Mouse (Mus musculus) activated CD4-positive, CD25-positive, alpha-beta regulatory T cell, adult 9 weeks (primary cell): ENCODE data around the gene Il11ra2. TPM values are rescaled to one million over a fixed set of nuclear protein-coding genes. Genes with fewer than 3 reads are reported as not detected.

Experiments
- polyA plus RNA-seq: library from polyadenylated mRNA; unstranded; fragments of 100-300 nt; shearing (Covaris generic); gene quantifications from one replicate; pipeline ENCODE4 v1.2.1, GENCODE M21; 2017

The Il11ra2 gene
- polyA plus RNA-seq, result not detected

GRCm38 (mm10) chr4:42661793-42662192 is at the start of gene Il11ra2:
TSS of gene Il11ra2 (minus strand) at chr4:42661893.

DNA sequence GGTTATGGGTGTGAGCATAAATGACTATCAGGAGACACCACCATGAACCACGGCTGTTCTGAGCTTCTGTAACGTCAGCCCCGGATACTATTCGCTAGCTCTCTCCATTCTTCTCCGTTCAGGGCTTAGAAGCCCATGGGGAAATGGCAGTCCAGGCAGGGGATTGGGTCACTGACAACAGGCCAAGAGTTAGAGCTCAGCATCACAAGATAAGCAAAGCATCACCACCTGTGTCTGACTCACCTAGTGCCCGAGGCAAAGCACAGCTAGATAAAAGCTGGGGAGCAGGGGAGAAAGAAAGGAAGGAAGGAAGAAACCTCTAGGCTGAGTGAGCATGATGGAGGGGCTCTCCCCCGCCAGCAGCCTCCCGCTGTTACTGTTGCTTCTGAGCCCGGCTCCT is 6.7 kb downstream of the Il11ra2 start, which contains the start of gene Ccl27b:
Gene Ccl27b (plus strand): TSS at position 301 of the 400 bp plus-strand sequence.

GRCm38 (mm10) chr4:42629419-42629818 is 32.3 kb downstream of the Il11ra2 start, which contains the start of gene Gm2564:
TSS of gene Gm2564 (plus strand) at chr4:42629719.

DNA sequence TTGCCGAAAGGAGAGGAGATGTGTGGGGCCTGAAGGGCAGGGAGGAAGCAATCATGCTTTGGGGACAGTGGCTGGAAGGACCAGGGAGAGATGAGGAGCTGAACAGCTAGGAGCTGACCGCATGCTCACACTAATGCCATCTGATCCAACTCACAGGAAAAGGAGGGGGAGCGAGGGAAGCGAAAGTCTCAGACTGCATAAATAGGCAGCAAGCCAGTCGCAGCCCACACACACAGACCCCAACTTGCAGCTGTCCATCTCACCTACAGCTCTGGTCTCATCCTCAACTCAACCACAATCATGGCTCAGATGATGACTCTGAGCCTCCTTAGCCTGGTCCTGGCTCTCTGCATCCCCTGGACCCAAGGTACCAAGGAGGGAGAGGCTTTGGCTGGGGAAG is 49.8 kb downstream of the Il11ra2 start, which contains the start of gene Gm10591:
Gene Gm10591 (plus strand): TSS at position 301 of the 400 bp plus-strand sequence.

Other genes starting within 250 kb of the Il11ra2 start
- not detected for gene Gm21586, start 222.5 kb downstream of the Il11ra2 start, polyA plus RNA-seq
- gene Gm2163, start 195.1 kb downstream of the Il11ra2 start, polyA plus RNA-seq, result not detected
- gene Fam205a2, start 133.7 kb downstream of the Il11ra2 start, polyA plus RNA-seq, result not detected
- gene Gm10591, start 49.7 kb downstream of the Il11ra2 start, polyA plus RNA-seq, result not detected
- gene Gm2564, start 32.2 kb downstream of the Il11ra2 start, polyA plus RNA-seq, result not detected
- gene Ccl27b, start 6.6 kb downstream of the Il11ra2 start, polyA plus RNA-seq, result not detected
- gene 4930578G10Rik, start 73.7 kb upstream of the Il11ra2 start, polyA plus RNA-seq, result not detected
- gene Ccl19, start 94.7 kb upstream of the Il11ra2 start, polyA plus RNA-seq, result not detected
- not detected for gene Ccl21a, start 112.1 kb upstream of the Il11ra2 start, polyA plus RNA-seq
- gene Fam205a1, start 192.0 kb upstream of the Il11ra2 start, polyA plus RNA-seq, result not detected
- not detected for gene Gm12394, start 194.9 kb upstream of the Il11ra2 start, polyA plus RNA-seq
- gene Fam205c, start 212.3 kb upstream of the Il11ra2 start, polyA plus RNA-seq, result not detected